Mouse (Mus musculus) neural tube, embryonic 11.5 days (tissue): ENCODE data around the gene Olfr672. TPM values are rescaled to one million over a fixed set of nuclear protein-coding genes. Genes with fewer than 3 reads are reported as not detected.

ENCODE experiments used
- polyA plus RNA-seq: library from polyadenylated mRNA; unstranded; fragments of >200 nt; fragmentation: Nextera tagmentation; extraction: Ambion mirVana; gene quantifications from 2 replicates; pipeline ENCODE4 v1.2.1, GENCODE M21; 2014

The Olfr672 gene
- polyA plus RNA-seq, 1 experiment from 2014 or later, result not detected

Other genes with a start within 250 kb of the Olfr672 start
- not detected in 2 replicates for gene Usp17le, start 224.6 kb downstream of the Olfr672 start, polyA plus RNA-seq
- gene Usp17lb, start 159.4 kb downstream of the Olfr672 start, polyA plus RNA-seq, result not detected in 2 replicates
- not detected in 2 replicates for gene Usp17la, start 145.0 kb downstream of the Olfr672 start, polyA plus RNA-seq
- not detected in 2 replicates for gene Olfr665, start 124.0 kb downstream of the Olfr672 start, polyA plus RNA-seq
- not detected in 2 replicates for gene Olfr666, start 106.1 kb downstream of the Olfr672 start, polyA plus RNA-seq
- not detected in 2 replicates for gene Olfr667, start 80.5 kb downstream of the Olfr672 start, polyA plus RNA-seq
- gene Olfr668, start 74.0 kb downstream of the Olfr672 start, polyA plus RNA-seq, result not detected in 2 replicates
- not detected in 2 replicates for gene Olfr669, start 67.8 kb downstream of the Olfr672 start, polyA plus RNA-seq
- not detected in 2 replicates for gene Olfr670, start 39.4 kb downstream of the Olfr672 start, polyA plus RNA-seq
- gene Olfr671, start 22.9 kb downstream of the Olfr672 start, polyA plus RNA-seq, result not detected in 2 replicates
- not detected in 2 replicates for gene Olfr675, start 26.4 kb upstream of the Olfr672 start, polyA plus RNA-seq
- not detected in 2 replicates for gene Olfr676, start 30.7 kb upstream of the Olfr672 start, polyA plus RNA-seq
- gene Olfr677, start 49.3 kb upstream of the Olfr672 start, polyA plus RNA-seq, result not detected in 2 replicates
- gene Olfr678, start 62.4 kb upstream of the Olfr672 start, polyA plus RNA-seq, result not detected in 2 replicates
- gene Olfr679, start 79.2 kb upstream of the Olfr672 start, polyA plus RNA-seq, result not detected in 2 replicates
- gene Olfr680-ps1, start 90.8 kb upstream of the Olfr672 start, polyA plus RNA-seq, result not detected in 2 replicates
- gene Olfr681, start 114.8 kb upstream of the Olfr672 start, polyA plus RNA-seq, result not detected in 2 replicates
- not detected in 2 replicates for gene Olfr683, start 145.0 kb upstream of the Olfr672 start, polyA plus RNA-seq
- not detected in 2 replicates for gene Olfr684, start 161.6 kb upstream of the Olfr672 start, polyA plus RNA-seq
- gene Olfr685, start 184.0 kb upstream of the Olfr672 start, polyA plus RNA-seq, result not detected in 2 replicates
- gene Olfr686, start 205.5 kb upstream of the Olfr672 start, polyA plus RNA-seq, result not detected in 2 replicates